Mouse (Mus musculus) G1E (cell line): Measurements from ENCODE around the gene Prap1. TPM values are rescaled to one million over a fixed set of nuclear protein-coding genes. Genes with fewer than 3 reads are reported as not detected.

ENCODE experiments used
- ATAC-seq: 2 replicates; pipeline ENCODE4 v1.8.0; 2016; ENCODE audit warnings: mild to moderate bottlenecking; ENCODE audit not compliant: insufficient number of reproducible peaks, poor library complexity, low FRiP score, severe bottlenecking; ENCODE audit errors: extremely low read depth
- DNase-seq: peaks from one replicate; pipeline ENCODE4 v3.0.0; 2012; ENCODE audit warnings: low spot score
- H3K27me3 ChIP-seq: 2 replicates; pipeline ENCODE4 v1.6.1; 2012; ENCODE audit warnings: mild to moderate bottlenecking, low read length, inconsistent platforms; ENCODE audit not compliant: insufficient read depth
- H3K36me3 ChIP-seq: replicated peaks from 2 replicates; pipeline ENCODE3; 2012; ENCODE audit warnings: mild to moderate bottlenecking, inconsistent platforms
- H3K4me1 ChIP-seq: 2 replicates; pipeline ENCODE4 v1.6.1; 2012; ENCODE audit warnings: low read depth, low read length, inconsistent platforms, mixed read lengths; ENCODE audit not compliant: insufficient read depth
- H3K4me3 ChIP-seq: 2 replicates; pipeline ENCODE4 v1.5.1; 2012; ENCODE audit warnings: low read depth, mild to moderate bottlenecking, inconsistent platforms, low read length, moderate library complexity, mixed read lengths
- H3K9me3 ChIP-seq: replicated peaks from 2 replicates; pipeline ENCODE4 v1.6.1; 2012; ENCODE audit warnings: inconsistent platforms
- CTCF ChIP-seq: IDR thresholded peaks from 2 replicates; pipeline ENCODE4 v1.5.1; 2012; ENCODE audit warnings: low read depth, low read length, inconsistent platforms, mixed read lengths
- GATA1 ChIP-seq: IDR thresholded peaks from 2 replicates; pipeline ENCODE4 v1.6.1; 2012; ENCODE audit warnings: borderline replicate concordance, low read length, inconsistent platforms, mixed read lengths
- GATA2 ChIP-seq: IDR thresholded peaks from 2 replicates; pipeline ENCODE4 v1.6.1; 2012; ENCODE audit warnings: low read depth, low read length, inconsistent platforms, borderline replicate concordance
- POLR2AphosphoS5 ChIP-seq: IDR thresholded peaks from 2 replicates; pipeline ENCODE4 v1.6.1; 2012; ENCODE audit warnings: low read depth, low read length, inconsistent platforms; ENCODE audit not compliant: insufficient replicate concordance
- TAL1 ChIP-seq: conservative IDR thresholded peaks from 2 replicates; pipeline ENCODE4 v1.6.1; 2012; ENCODE audit warnings: low read depth, low read length, inconsistent platforms, mixed read lengths
- polyA plus RNA-seq: library from polyadenylated mRNA; stranded (reverse); fragments of >175 nt; gene quantifications from 2 replicates; pipeline ENCODE4 v1.2.3, GENCODE M21; 2012
- total RNA-seq, 2 experiments: library from RNA; stranded (forward) in 1 of 2; stranded (reverse) in 1 of 2; fragments of 200-1000 nt in 1 of 2; fragments of >200 nt in 1 of 2; fragmentation: Nextera tagmentation in 1 of 2; gene quantifications; 2 replicates each; pipeline ENCODE4 v1.2.3; 2014 to 2017

Prap1 gene
- total and polyA plus RNA-seq, 3 experiments: not detected

DNA sequence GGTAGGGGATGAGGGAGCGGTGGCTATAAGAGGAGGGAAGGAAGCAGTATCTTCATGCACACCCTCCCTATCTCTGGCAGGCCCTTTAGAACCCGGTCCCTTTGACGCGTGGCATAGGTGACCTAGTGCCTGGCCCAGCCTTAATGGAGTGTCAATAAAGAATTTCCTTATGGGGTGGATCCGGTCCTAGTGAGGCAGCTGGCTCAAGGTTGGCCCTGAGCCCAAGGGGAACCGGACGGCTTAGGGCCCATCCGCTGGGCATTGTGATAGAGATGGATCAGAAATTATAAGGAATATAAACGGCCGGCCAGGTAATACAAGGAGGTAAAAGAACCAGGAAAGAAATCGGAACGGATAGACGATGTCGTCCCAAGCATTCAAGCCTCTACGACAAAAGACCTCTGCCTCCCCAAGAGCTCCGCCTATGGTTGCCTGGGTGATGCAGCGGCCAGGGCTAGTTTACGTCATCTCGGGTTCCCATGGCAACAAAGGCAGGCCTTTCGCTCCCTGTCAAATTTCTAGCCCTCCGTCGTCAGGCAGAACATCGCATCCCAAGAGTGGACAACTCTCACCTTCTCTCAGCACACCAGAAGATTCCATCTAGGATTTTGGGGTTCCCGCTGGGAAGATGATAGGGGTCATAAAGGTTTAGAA, 12.6 kb upstream of the Prap1 start:
- TF ChIP-seq GATA1 (no peak), TAL1 (no peak), POLR2AphosphoS5 (no peak), GATA2 (no peak), CTCF (no peak)
- no peaks in the 10 kb centered on the region for H3K9me3 ChIP-seq
- no peak for DNase-seq
- peaks cover 13% of the 10 kb centered on the region for H3K4me1 ChIP-seq
- no peaks in the 10 kb centered on the region for H3K36me3 ChIP-seq
- H3K4me3 ChIP-seq: no peak overlapping the region
- peaks cover 33% of the 10 kb centered on the region for H3K27me3 ChIP-seq
- ATAC-seq: no peak

DNA sequence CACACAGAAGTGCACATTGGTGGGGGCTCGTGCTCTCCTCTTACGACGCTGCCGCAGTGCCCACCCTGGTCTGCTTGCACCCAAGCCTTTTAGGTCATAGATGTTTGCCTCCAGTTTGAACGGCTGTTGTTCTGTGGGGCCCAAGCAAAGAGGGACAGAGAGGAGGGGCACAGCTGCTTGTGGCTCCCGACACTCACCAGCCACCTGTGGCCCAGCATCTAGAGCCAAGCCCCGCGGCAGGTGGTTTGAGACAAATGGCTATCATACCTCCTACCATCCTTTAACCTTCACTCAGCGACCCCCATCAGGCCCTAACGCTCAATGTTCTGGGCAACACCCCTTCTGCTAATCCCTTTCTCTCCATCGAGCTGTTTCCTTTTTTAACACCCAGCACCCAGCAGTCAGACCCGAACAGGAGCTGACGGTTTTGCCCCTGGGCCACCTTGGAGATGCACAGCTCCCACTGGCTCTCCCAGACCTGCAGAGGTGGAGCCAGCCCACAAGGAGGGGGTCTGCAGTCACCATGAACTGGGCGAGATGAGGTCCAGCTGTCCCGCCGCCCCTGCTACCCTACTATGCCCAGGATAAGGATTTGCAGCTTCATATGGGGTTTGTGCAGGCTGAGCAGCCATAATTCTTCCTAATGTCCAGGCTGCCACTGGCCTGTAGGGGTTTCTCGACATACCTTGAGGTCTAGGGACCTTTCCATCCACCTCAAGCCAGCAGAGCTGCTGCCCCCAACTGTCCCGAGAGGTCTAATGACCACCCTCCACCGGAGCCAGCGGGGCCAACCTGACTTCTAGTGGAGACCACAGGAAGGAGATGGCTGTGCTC, 11.6 kb upstream of the Prap1 start:
- Histone ChIP-seq H3K4me3 (no peak overlapping the region), H3K36me3 (no peaks in the 10 kb centered on the region), H3K27me3 (peaks cover 33% of the 10 kb centered on the region), H3K9me3 (no peaks in the 10 kb centered on the region), H3K4me1 (peaks cover 13% of the 10 kb centered on the region)
- TF ChIP-seq GATA1: no peak
- no peak for TF ChIP-seq POLR2AphosphoS5
- TF ChIP-seq GATA2: no peak
- no peak for TF ChIP-seq TAL1
- TF ChIP-seq CTCF: no peak
- DNase-seq (no peak), ATAC-seq (no peak)

DNA sequence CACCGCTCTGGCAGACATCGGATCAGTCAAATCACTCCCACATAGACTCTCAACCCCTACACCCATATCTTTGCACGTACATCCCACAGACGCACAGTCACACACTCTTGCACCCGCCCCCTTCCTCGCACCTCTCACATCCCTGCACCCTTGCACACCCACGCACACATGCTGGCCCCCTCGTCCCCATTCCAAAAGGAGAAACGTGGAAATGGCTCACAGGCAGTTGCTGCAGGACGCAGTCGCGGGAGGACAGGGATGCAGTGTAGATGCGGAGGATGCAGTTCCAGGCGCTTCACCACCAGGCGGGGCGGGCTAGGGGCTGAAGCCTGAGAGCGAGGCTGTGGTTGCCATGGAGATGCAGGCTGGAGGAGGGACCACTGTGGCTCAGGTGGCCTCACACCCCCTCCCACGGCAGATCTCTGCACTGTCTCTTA, 10.9 kb upstream of the Prap1 start, which contains the start of gene Caly:
Caly (minus strand) TSS at position 307 of the 437 bp plus-strand sequence.
- Histone ChIP-seq H3K4me1 (peaks cover 13% of the 10 kb centered on the region), H3K36me3 (no peaks in the 10 kb centered on the region), H3K9me3 (no peaks in the 10 kb centered on the region), H3K4me3 (no peak within 1 kb of the TSS), H3K27me3 (peaks cover 33% of the 10 kb centered on the region)
- ATAC-seq: no peak
- DNase-seq: no peak
- TF ChIP-seq CTCF (no peak), GATA1 (no peak), GATA2 (no peak), POLR2AphosphoS5 (no peak), TAL1 (no peak)

DNA sequence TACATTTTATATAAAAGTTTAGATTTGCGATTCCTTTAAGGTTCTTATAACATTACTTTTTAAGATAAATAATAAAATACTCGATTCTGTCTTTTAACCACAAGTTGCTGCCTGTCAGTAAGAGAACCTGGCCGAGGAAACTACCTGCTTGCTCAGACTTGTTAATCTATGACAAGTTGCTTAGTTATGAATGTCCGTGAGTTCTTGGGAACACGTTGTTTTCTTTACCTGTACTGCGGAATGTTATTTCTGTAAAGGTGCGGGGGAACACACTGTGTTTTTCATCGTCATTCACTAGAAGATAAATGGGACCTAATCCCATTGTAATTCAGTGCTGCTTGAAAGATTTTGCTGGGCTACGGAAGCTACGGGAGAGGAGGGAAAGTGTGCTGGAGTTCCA, 2.6 kb upstream of the Prap1 start:
- no peaks in the 10 kb centered on the region for H3K9me3 ChIP-seq
- H3K36me3 ChIP-seq: no peaks in the 10 kb centered on the region
- TF ChIP-seq GATA1 (no peak), CTCF (no peak), TAL1 (no peak), POLR2AphosphoS5 (no peak), GATA2 (no peak)
- H3K4me3 ChIP-seq: no peak overlapping the region
- H3K4me1 ChIP-seq: no peaks in the 10 kb centered on the region
- no peak for ATAC-seq
- no peak for DNase-seq
- peaks cover 17% of the 10 kb centered on the region for H3K27me3 ChIP-seq

DNA sequence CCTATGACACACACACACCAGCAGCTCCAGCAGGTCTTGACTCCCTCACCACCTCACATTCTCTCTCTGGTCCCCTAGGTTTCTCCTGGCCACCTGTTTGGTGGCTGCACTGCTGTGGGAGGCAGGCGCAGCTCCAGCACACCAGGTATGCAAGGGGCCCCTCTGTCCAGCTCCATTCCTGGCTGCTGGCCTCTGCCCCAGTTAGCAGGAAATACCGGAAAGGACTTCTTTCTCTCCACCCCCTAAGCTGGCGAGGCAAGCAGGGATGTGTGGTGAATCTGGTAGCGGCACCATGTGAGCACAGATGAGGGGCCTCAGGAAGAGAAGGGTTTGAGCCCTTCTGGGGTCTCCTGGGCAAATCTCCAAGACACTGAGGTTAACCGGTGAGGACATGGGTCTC, 1.8 kb downstream of the Prap1 start:
- Histone ChIP-seq H3K4me1 (no peaks in the 10 kb centered on the region), H3K4me3 (no peak overlapping the region), H3K36me3 (peaks cover 6% of the 10 kb centered on the region), H3K9me3 (no peaks in the 10 kb centered on the region), H3K27me3 (peaks cover 17% of the 10 kb centered on the region)
- TF ChIP-seq CTCF: no peak
- DNase-seq (no peak), ATAC-seq (no peak)

DNA sequence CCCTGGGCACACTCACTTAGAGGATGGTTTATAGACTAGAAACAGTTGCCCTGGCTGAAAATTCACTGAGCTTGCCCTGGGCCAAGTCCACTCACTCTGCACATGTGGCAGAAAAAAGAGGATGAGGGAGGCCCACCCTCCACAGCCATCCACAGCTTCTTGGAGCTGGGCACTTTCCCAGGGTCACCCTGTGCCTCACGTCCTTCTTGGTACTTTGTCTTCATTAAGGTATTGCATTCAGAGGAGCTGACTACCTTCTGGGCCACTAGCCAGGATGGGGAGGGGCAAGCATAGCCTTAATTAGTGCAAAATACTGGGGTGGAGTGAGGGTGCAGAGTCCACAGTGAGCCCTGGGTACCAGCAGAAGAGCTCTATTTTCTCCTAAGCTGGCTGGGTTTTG, 2.4 kb downstream of the Prap1 start:
- TF ChIP-seq CTCF (no peak), TAL1 (no peak), GATA1 (no peak), POLR2AphosphoS5 (no peak), GATA2 (no peak)
- no peaks in the 10 kb centered on the region for H3K9me3 ChIP-seq
- DNase-seq: no peak
- H3K4me1 ChIP-seq: no peaks in the 10 kb centered on the region
- H3K27me3 ChIP-seq: peaks cover 17% of the 10 kb centered on the region
- ATAC-seq: no peak
- H3K36me3 ChIP-seq: peaks cover 6% of the 10 kb centered on the region
- H3K4me3 ChIP-seq: no peak overlapping the region
